Mouse (Mus musculus) midbrain, embryonic 13.5 days (tissue): ENCODE results near the gene Angel2. TPM values are rescaled to one million over a fixed set of nuclear protein-coding genes. Genes with fewer than 3 reads are reported as not detected.
"Not testable (repeated sequence)": the region's sequence is repeated elsewhere in the genome, so short reads cannot be mapped to it uniquely, and the experiment has no call there.

Experiments
- ATAC-seq: fragments of 200-750 bp; cut with Nextera tagmentation; 2 replicates; pipeline ENCODE4 v1.8.0; 2017; ENCODE audit warnings: mild to moderate bottlenecking, moderate TSS enrichment, moderate library complexity
- H3K27ac ChIP-seq: fragments of 300-500 bp; sonication (generic); 2 replicates; pipeline ENCODE4 v1.5.1; 2015; ENCODE audit warnings: inconsistent platforms, mild to moderate bottlenecking, moderate library complexity
- H3K27me3 ChIP-seq: fragments of 300-500 bp; sonication (generic); 2 replicates; pipeline ENCODE4 v1.6.1; 2015; ENCODE audit warnings: mild to moderate bottlenecking, inconsistent platforms
- H3K36me3 ChIP-seq: fragments of 300-500 bp; sonication (generic); 2 replicates; pipeline ENCODE4 v1.6.1; 2015; ENCODE audit warnings: mild to moderate bottlenecking, inconsistent platforms
- H3K4me1 ChIP-seq: fragments of 300-500 bp; sonication (generic); replicated peaks from 2 replicates; pipeline ENCODE4 v1.6.1; 2015; ENCODE audit warnings: inconsistent platforms
- H3K4me2 ChIP-seq: fragments of 300-500 bp; sonication (generic); replicated peaks from 2 replicates; pipeline ENCODE4 v1.6.1; 2015; ENCODE audit warnings: moderate library complexity, mild to moderate bottlenecking, inconsistent platforms
- H3K4me3 ChIP-seq: fragments of 300-500 bp; sonication (generic); replicated peaks from 2 replicates; pipeline ENCODE4 v1.5.1; 2015; ENCODE audit warnings: mild to moderate bottlenecking, inconsistent platforms
- H3K9ac ChIP-seq: fragments of 300-500 bp; sonication (generic); replicated peaks from 2 replicates; pipeline ENCODE4 v1.6.1; 2015; ENCODE audit warnings: mild to moderate bottlenecking, inconsistent platforms
- H3K9me3 ChIP-seq: fragments of 300-500 bp; sonication (generic); 2 replicates; pipeline ENCODE4 v1.6.1; 2016; ENCODE audit warnings: mild to moderate bottlenecking, inconsistent platforms
- WGBS: fragments of 180-500 bp; shearing (Covaris S2); methylation state at CpG from one replicate; pipeline ENCODE4 v1.1.7; 2015; 5-methylcytosine and 5-hydroxymethylcytosine counted together
- polyA plus RNA-seq: library from polyadenylated mRNA; unstranded; fragments of >200 nt; fragmentation: Nextera tagmentation; extraction: Ambion mirVana; gene quantifications from 2 replicates; pipeline ENCODE4 v1.2.1, GENCODE M21; 2015

The Angel2 gene
- polyA plus RNA-seq: 57.7 and 64.0 TPM in 2 replicates

GRCm38 (mm10) chr1:190924812-190925211 lies at the start of gene Angel2:
Gene Angel2, plus strand, starts transcription at chr1:190925112.
- not testable (repeated sequence) for ATAC-seq, H3K4me2 ChIP-seq, H3K36me3 ChIP-seq, H3K9ac ChIP-seq, H3K27me3 ChIP-seq, H3K9me3 ChIP-seq, H3K27ac ChIP-seq, H3K4me3 ChIP-seq
- 87% methylated on average over 3 of the region's 3 CpGs for WGBS
- peaks cover 18% of the 10 kb centered on the region for H3K4me1 ChIP-seq

- 96% methylated on average over 6 of the region's 6 CpGs for WGBS
- Histone ChIP-seq H3K9ac (no peak overlapping the region), H3K27me3 (no peaks in the 10 kb centered on the region), H3K4me2 (no peak overlapping the region), H3K4me1 (no peaks in the 10 kb centered on the region), H3K4me3 (no peak overlapping the region), H3K9me3 (no peaks in the 10 kb centered on the region), H3K36me3 (peaks cover 47% of the 10 kb centered on the region), H3K27ac (no peak overlapping the region)
- no peak for ATAC-seq
These were observed 49.2 kb upstream of the Angel2 start for GRCm38 (mm10) chr1:190875751-190876150.

- peaks cover 52% of the 10 kb centered on the region for H3K36me3 ChIP-seq
- 88% methylated on average over 6 of the region's 6 CpGs for WGBS
- no peak for ATAC-seq
These were observed 44.3 kb upstream of the Angel2 start for GRCm38 (mm10) chr1:190880638-190881037.

GRCm38 (mm10) chr1:190881422-190881821 lies 43.5 kb upstream of the Angel2 start:
- no peaks in the 10 kb centered on the region for H3K27me3 ChIP-seq
- no peak overlapping the region for H3K27ac ChIP-seq
- WGBS: 6% methylated on average over 2 of the region's 2 CpGs
- no peaks in the 10 kb centered on the region for H3K4me1 ChIP-seq
- no peak overlapping the region for H3K4me2 ChIP-seq
- no peak overlapping the region for H3K9ac ChIP-seq
- ATAC-seq: 0 out of 2 replicates have a peak, but pooled peaks have one; percentile 60
- no peak overlapping the region for H3K4me3 ChIP-seq
- no peaks in the 10 kb centered on the region for H3K9me3 ChIP-seq
- H3K36me3 ChIP-seq: peaks cover 53% of the 10 kb centered on the region

More at GRCm38 (mm10) chr1:190880638-190881037, 44.3 kb upstream of the Angel2 start:
- Histone ChIP-seq H3K4me3 (no peak overlapping the region), H3K27me3 (no peaks in the 10 kb centered on the region), H3K9ac (no peak overlapping the region), H3K27ac (no peak overlapping the region), H3K9me3 (no peaks in the 10 kb centered on the region), H3K4me2 (no peak overlapping the region), H3K4me1 (no peaks in the 10 kb centered on the region)

GRCm38 (mm10) chr1:190886014-190886413 lies 38.9 kb upstream of the Angel2 start:
- H3K9me3 ChIP-seq: no peaks in the 10 kb centered on the region
- no peak overlapping the region for H3K4me2 ChIP-seq
- peaks cover 69% of the 10 kb centered on the region for H3K36me3 ChIP-seq
- no peak overlapping the region for H3K4me3 ChIP-seq
- ATAC-seq: no peak
- no peak overlapping the region for H3K9ac ChIP-seq
- H3K4me1 ChIP-seq: no peaks in the 10 kb centered on the region
- H3K27ac ChIP-seq: no peak overlapping the region
- no peaks in the 10 kb centered on the region for H3K27me3 ChIP-seq
- WGBS: 85% methylated on average over 4 of the region's 4 CpGs

GRCm38 (mm10) chr1:190888031-190888430 lies 36.9 kb upstream of the Angel2 start:
- Histone ChIP-seq H3K27me3 (no peaks in the 10 kb centered on the region), H3K4me2 (no peak overlapping the region), H3K27ac (no peak overlapping the region), H3K9me3 (no peaks in the 10 kb centered on the region), H3K9ac (no peak overlapping the region), H3K4me1 (no peaks in the 10 kb centered on the region), H3K4me3 (no peak overlapping the region), H3K36me3 (peaks cover 79% of the 10 kb centered on the region)
- 85% methylated on average over 2 of the region's 2 CpGs for WGBS
- no peak for ATAC-seq

GRCm38 (mm10) chr1:190888646-190889045 lies 36.3 kb upstream of the Angel2 start:
- Histone ChIP-seq H3K4me1 (no peaks in the 10 kb centered on the region), H3K9me3 (no peaks in the 10 kb centered on the region), H3K4me3 (no peak overlapping the region), H3K4me2 (no peak overlapping the region), H3K9ac (no peak overlapping the region), H3K27me3 (no peaks in the 10 kb centered on the region), H3K27ac (no peak overlapping the region), H3K36me3 (peaks cover 79% of the 10 kb centered on the region)
- no peak for ATAC-seq
- 93% methylated on average over 16 of the region's 16 CpGs for WGBS

GRCm38 (mm10) chr1:190893559-190894167 lies 31.2 kb upstream of the Angel2 start:
- no peak overlapping the region for H3K27ac ChIP-seq
- H3K36me3 ChIP-seq: peaks cover 78% of the 10 kb centered on the region
- no peak for ATAC-seq
- no peaks in the 10 kb centered on the region for H3K27me3 ChIP-seq
- H3K9ac ChIP-seq: no peak overlapping the region
- WGBS: 89% methylated on average over 6 of the region's 6 CpGs
- H3K4me3 ChIP-seq: no peak overlapping the region
- no peaks in the 10 kb centered on the region for H3K9me3 ChIP-seq
- H3K4me1 ChIP-seq: no peaks in the 10 kb centered on the region
- H3K4me2 ChIP-seq: no peak overlapping the region

- no peak overlapping the region for H3K27ac ChIP-seq
- H3K4me2 ChIP-seq: no peak overlapping the region
- no peaks in the 10 kb centered on the region for H3K27me3 ChIP-seq
- peaks cover 56% of the 10 kb centered on the region for H3K36me3 ChIP-seq
- H3K9ac ChIP-seq: no peak overlapping the region
- H3K4me1 ChIP-seq: no peaks in the 10 kb centered on the region
- no peak overlapping the region for H3K4me3 ChIP-seq
- ATAC-seq: no peak
- H3K9me3 ChIP-seq: no peaks in the 10 kb centered on the region
- WGBS: 99% methylated on average over 3 of the region's 3 CpGs
These were observed 26.7 kb upstream of the Angel2 start for GRCm38 (mm10) chr1:190898186-190898585.

- peaks cover 57% of the 10 kb centered on the region for H3K36me3 ChIP-seq
These were observed 25.9 kb upstream of the Angel2 start for GRCm38 (mm10) chr1:190898899-190899575.

GRCm38 (mm10) chr1:190901082-190901481 lies 23.8 kb upstream of the Angel2 start:
- Histone ChIP-seq H3K27me3 (no peaks in the 10 kb centered on the region), H3K27ac (no peak overlapping the region), H3K36me3 (peaks cover 49% of the 10 kb centered on the region), H3K9ac (no peak overlapping the region), H3K4me2 (no peak overlapping the region), H3K4me3 (no peak overlapping the region), H3K4me1 (no peaks in the 10 kb centered on the region), H3K9me3 (no peaks in the 10 kb centered on the region)
- WGBS: 74% methylated on average over 2 of the region's 2 CpGs
- no peak for ATAC-seq

More at GRCm38 (mm10) chr1:190898899-190899575, 25.9 kb upstream of the Angel2 start:
- no peak for ATAC-seq
- 93% methylated on average over 9 of the region's 9 CpGs for WGBS
- no peak overlapping the region for H3K9ac ChIP-seq
- H3K4me2 ChIP-seq: no peak overlapping the region
- no peaks in the 10 kb centered on the region for H3K4me1 ChIP-seq
- H3K27me3 ChIP-seq: no peaks in the 10 kb centered on the region
- no peak overlapping the region for H3K4me3 ChIP-seq
- no peak overlapping the region for H3K27ac ChIP-seq
- H3K9me3 ChIP-seq: no peaks in the 10 kb centered on the region

- no peak for ATAC-seq
- Histone ChIP-seq H3K27ac (no peak overlapping the region), H3K9ac (no peak overlapping the region), H3K4me2 (no peak overlapping the region), H3K27me3 (no peaks in the 10 kb centered on the region), H3K4me1 (peaks cover 5% of the 10 kb centered on the region), H3K36me3 (peaks cover 26% of the 10 kb centered on the region), H3K4me3 (no peak overlapping the region), H3K9me3 (no peaks in the 10 kb centered on the region)
- 97% methylated on average over 3 of the region's 3 CpGs for WGBS
These were observed 20.8 kb upstream of the Angel2 start for GRCm38 (mm10) chr1:190904136-190904535.
